Mouse (Mus musculus) thymus, postnatal 0 days (tissue): ENCODE data around the gene D17Wsu92e. TPM values are rescaled to one million over a fixed set of nuclear protein-coding genes. Genes with fewer than 3 reads are reported as not detected.
"Not testable (repeated sequence)": the region's sequence is repeated elsewhere in the genome, so short reads cannot be mapped to it uniquely, and the experiment has no call there.

Experiments used
- DNase-seq: peaks from one replicate; pipeline ENCODE4 v3.0.0-alpha.2; 2015; ENCODE audit warnings: low spot score
- polyA plus RNA-seq: library from polyadenylated mRNA; unstranded; fragments of >200 nt; fragmentation: Nextera tagmentation; extraction: Ambion mirVana; gene quantifications from 2 replicates; pipeline ENCODE4 v1.2.1, GENCODE M21; 2015

D17Wsu92e gene
- polyA plus RNA-seq, result 16.7 and 20.8 TPM in 2 replicates

DNA sequence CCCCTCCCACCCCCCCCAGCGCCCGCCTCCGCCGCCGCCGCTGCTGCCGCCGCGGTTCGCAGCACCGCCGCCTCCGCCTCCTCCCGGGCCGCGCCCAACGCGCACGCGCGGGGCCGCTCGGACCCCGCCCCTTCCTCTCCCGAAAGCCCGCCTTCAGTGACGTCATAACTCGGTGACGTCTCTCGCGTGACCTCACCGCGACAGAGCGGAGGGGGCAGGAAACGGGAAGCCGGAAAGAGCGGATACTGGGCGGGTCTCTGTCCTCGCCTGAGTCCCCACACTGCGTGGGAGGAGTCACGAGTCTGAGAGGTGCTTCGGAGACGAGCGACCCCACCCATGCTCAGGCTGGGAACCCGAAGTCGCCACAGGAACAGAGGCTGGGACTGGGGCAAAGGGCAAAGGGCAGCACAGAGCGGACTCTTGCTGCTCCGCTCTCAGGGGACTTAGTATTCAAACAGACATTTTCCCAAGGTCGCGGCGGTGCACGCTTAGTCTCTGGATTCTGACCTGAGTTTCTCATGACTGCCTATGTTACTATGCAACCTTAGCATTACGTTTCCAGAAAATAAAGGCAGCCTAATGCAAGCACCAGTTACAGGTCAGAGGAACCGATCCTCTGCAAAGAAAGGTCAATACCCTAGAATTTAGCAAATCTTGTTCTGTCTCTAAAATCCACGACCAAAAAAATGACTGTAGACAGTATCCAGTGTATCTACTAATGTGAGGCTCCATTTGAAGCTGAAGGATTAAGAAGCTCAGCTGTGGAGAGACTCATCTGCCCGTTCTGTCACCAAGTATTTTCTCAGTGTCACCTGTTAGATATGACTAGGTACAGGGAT is at the start of gene D17Wsu92e:
D17Wsu92e (minus strand) TSS at position 81 of the 839 bp plus-strand sequence.
- peak; percentile 100 for DNase-seq

GRCm38 (mm10) chr17:27866737-27867136 is 46.3 kb upstream of the D17Wsu92e start:
- no peak for DNase-seq

GRCm38 (mm10) chr17:27865461-27865860 is 45.0 kb upstream of the D17Wsu92e start:
- no peak for DNase-seq

GRCm38 (mm10) chr17:27859131-27859530 is 38.7 kb upstream of the D17Wsu92e start:
- no peak for DNase-seq

DNA sequence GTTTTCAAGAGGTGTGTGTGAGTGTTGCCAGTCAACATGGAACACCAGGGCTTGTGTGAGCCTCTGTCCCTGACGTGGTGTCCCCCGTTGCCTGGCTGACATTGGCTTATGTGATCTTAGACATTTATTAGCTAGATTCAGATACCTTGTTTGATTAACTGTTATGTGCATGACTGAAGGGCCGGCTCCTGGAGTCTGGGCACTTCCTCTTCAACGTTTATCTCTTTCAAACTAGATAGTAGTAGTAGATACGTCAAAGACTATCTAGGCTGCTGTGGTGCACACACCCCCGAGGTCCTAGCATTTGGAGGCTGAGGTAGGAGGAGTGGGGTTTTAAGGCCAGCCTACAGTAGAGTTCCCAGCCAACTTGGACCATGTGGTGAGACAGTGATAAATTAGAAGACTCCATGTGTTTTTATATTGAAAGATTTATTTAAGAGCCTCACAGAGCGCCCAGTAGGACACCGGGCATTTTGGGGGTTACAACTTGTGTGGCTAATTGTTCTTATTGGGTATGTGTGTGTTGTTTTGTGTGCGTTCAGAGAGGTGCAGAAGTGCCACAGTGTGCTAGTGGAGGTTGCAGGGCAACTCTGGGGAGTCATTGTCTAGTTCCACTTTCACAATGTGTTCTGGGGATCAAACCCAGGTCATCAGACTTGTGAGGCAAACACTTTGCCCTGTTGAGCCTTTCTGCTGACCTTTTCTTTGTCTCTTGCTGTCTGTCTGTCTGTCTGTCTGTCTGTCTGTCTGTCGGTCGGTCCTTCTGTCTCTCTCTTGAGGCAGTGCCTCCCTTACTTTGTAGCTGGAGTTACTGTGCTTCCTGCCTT is 37.4 kb upstream of the D17Wsu92e start:
- no peak for DNase-seq

DNA sequence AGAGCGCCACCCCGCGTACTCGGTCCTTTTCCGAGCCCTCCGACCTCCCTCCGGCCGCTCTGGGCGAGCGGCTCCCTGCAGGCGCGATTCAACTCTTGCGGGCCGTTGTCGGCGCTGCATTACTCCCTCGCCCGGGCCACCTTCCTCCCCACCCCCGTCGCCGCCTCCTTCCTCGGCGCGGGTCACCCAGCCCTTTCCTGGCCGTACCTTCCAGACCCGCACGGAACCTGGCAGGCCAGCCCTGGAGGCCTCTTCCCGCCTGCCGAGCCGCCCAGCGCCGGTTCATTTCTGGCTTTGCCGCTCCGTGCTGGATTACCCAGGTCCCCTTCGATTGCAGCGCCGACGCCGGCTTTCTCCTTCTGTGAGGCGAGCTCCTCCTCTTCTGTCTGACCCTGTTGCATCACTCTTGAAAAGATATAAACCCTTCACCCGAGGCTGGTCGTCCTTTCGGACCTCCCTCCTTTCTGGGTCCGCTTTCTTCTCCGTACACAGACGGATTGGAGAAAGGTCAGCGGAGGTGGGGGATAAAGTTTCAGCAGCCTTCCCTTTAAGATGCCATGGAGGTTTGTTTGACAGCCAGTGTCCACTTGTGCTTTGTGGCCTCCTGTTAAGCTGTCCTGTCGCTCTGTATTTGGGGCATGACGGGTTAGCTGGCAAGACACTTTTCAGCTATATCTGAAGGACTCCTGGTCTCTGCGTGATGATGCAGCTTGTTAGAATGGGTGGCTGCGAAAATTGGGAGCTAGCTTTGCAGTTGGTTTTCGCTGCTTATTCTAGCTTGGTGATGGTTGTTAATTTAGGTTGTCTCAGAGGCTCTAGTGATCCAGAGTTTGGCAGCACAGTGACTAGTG is 36.6 kb upstream of the D17Wsu92e start:
- DNase-seq, result peak; percentile 21

DNA sequence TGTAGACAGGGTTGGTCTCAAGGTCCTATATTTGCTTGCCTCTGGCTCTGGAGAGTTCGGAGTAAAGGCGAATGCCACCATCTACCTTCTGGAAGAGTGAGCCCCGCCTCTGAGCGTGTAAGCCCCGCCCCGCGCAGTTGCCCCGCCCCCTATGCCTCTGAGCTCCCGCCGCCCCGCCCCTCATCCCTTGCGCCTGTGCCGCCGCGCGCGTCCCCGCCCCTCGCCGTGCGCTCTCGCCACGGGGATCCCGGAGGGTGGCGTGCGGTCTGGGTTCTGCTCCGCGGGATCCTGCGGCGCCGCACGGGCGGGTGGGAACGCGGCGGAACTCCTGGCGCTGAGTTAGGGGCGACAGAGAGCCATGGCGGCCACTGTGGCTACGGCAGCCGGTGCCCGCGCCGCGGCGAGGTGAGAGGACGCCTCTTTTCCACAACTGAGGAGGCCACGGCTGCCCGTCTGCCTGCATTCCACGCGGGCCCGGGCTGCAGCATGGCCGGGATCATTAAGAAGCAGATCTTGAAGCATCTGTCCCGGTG is 35.9 kb upstream of the D17Wsu92e start, which contains the start of gene Uhrf1bp1:
Uhrf1bp1 (plus strand) TSS at position 177 of the 533 bp plus-strand sequence.
- peak; percentile 85 for DNase-seq

DNA sequence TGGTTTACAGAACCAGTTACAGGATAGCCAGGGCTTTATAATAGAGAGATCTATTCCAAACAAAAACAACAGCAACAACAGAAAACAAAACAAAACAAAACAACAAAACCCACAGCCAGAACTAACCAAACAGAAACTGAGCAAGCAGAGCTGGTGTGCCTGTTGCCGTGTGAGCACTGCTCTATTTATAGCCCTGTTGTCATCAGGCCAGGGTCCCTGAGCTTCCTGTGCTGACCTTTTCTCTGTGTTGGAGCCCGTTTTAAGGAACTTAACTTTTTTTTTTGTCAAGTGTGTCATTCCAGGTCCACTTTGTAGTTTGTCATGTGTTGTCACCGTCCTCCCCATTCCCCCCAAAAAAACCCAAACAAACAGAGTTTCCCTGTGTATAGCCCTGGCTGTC is 30.6 kb upstream of the D17Wsu92e start:
- no peak for DNase-seq

- DNase-seq, result no peak
These were observed 27.9 kb upstream of the D17Wsu92e start for GRCm38 (mm10) chr17:27848351-27848750.

DNA sequence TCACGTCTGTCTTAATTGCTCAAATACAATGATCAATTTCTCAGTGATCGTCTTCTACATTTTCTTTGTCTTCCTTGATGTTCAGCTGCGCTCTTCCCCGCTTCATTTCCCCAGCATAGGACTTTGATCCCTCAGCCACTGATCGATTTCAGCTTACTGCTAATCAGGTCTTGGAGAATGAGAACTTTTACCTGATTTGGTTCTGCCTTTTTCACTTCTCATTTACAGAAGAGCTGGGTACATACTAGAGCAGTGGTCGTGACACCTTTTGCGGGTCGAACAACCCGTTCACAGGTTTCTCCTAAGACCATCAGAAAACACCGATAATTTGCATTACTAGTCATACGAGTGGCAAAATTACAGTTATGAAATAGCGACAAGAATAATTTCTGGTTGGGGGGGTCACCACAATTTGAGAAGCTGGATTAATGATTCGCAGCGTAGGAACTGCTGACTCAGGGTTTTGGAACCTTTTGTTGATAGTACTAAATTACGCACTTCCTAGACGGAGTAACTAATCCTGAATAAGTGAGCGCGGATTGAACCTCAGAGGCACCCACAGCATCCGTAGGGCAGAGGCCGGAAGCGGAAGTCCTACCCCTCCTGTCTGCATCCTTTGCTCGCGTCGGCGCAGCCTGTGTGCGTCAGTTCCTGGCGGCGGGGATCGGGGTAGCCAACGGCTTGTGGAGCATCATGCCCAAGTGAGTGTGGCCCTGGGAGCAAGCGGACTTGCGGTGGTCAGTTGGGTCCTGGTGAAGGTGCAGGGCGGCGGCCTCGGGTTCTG is 19.2 kb upstream of the D17Wsu92e start:
- peak; percentile 96 for DNase-seq

- DNase-seq, result not testable (repeated sequence)
These were observed 17.4 kb upstream of the D17Wsu92e start, which contains the start of gene Snrpc for GRCm38 (mm10) chr17:27837850-27838249. Gene Snrpc, plus strand, starts transcription at chr17:27838150.

DNA sequence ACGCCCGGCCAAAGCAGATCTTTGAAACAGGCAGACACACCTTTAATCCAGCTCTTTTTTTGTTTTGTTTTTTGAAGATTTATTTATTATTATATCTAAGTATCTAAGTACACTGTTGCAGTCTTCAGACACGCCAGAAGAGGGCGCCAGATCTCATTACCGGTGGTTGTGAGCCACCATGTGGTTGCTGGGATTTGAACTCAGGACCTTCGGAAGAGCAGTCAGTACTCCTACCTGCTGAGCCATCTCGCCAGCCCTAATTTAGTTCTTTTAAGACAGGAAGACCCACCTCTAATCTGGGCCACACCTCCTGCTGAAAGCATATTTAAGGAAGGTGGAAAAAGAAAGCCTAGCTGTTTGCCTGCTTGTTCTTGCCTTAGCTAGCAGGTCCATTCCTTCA is 10.0 kb upstream of the D17Wsu92e start:
- DNase-seq, result no peak

- DNase-seq, result no peak
These were observed 7.1 kb upstream of the D17Wsu92e start for GRCm38 (mm10) chr17:27827511-27827910.

- peak; percentile 14 for DNase-seq
These were observed 6.5 kb upstream of the D17Wsu92e start for GRCm38 (mm10) chr17:27826908-27827383.

DNA sequence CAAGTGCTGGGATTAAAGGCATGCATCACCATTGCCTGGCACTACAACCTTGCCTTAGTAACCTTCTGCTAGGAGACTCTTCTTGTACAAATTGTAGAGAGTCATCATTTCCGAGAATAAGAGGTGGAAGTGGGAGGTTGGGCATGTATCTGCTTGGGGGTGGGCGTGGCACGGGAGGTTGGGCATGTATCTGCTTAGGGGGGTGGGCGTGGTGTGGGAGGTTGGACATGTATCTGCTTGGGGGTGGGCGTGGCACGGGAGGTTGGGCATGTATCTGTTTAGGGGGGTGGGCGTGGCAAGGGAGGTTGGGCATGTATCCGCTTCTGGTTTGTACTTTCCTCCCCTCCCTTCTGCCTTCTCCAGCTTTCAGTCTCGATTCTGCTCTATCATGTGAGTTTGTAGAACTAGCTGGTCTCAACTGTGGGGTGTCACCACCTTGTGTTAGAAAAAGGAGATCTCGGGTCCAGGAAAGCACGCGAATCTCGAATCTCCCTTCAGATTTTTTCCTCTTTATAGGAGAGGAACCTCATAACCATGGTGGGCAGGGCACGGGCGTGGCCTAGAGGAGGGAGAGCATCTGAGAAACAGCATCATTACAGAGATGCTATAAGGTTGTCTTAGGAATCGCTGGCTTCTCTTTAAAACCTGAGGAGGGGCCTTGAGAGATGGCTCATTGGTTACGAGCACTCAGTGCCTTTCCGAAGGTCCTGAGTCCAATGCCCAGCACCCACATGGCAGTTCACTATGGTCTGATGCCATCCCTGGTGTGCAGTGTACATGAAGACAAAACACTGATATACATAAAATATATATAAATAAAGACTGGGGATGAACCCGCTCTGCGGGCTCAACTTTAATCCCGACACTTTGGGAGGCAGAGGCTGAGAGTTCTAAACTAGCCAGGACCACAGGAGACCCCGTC is 5.8 kb upstream of the D17Wsu92e start:
- DNase-seq, result peak; percentile 88

DNA sequence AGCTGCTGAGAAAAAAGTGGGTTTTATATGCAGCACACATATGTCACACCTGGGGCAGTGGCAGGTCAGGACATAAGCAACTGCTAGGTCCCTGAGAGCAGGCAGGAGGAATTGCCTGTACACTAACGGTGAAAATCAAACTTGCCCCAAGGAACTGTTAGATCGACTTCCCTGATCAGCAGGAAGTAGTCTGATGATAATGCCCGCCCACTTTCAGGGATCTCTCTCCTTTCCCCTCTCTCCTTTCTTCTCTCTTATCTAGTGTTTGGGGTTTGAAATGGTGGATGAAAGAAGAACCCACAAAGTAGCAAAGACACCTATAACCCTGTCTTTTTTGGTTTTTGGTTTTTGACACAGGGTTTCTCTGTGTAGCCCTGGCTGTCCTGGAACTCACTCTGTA is 5.1 kb upstream of the D17Wsu92e start:
- no peak for DNase-seq

DNA sequence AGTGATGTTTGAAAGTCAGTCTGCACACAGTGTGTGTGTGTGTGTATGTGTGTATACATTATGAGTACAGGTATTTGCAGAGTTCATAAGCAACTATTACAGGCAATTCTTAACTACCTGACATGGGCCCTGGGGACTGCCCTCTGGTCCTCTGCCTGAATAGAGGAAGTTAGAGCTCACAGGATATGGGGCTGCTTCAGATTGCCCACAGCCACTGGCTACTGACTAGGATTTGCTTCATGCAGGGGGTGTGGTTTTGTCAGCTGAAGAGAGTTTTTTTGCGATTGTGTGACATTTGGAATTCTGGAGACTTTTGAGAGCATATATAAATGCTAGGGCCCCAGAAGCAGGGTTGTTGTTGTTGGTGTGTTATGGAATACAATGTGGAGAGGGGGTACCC is 4.5 kb upstream of the D17Wsu92e start:
- DNase-seq, result no peak

DNA sequence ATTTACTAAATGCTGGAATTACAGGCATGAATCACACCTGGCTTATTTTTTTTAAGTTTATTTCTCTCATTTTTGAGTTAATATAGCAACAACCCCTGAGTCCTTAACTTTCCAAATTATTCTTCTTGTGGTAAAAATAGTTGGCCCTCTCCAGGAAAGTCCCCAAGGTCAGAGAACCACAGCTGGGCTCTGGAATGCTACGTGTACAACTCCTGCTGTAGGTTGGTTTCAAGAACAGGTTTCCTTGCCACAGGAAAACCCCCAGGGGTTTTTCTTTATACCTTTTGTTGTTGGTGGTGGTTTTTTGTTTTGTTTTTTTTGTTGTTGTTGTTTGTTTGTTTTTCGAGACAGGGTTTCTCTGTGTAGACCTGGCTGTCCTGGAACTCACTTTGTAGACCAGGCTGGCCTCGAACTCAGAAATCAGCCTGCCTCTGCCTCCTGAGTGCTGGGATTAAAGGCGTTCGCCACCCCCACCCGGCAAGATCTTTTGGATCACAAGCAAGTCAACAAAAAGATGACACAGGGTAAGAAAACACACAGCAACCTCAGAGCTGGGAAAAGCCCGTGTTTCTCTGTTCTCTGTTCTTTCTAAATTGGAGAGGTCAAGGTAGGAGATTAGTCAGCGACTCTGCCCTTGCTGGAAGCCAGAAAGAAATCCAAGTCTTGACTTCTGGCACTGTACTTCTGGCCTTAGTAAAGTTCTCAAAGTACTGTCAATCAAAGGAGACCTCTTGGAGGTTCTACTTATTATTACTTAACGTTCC is 2.9 kb upstream of the D17Wsu92e start:
- no peak for DNase-seq
